Mouse (Mus musculus): ENCODE measurements around the gene Myef2. TPM values are rescaled to one million over a fixed set of nuclear protein-coding genes. Genes with fewer than 3 reads are reported as not detected.

Gene Myef2
- total RNA-seq, 4 experiments from 2014 or later, result 4.2 to 7.0 (median 5.4) TPM

DNA sequence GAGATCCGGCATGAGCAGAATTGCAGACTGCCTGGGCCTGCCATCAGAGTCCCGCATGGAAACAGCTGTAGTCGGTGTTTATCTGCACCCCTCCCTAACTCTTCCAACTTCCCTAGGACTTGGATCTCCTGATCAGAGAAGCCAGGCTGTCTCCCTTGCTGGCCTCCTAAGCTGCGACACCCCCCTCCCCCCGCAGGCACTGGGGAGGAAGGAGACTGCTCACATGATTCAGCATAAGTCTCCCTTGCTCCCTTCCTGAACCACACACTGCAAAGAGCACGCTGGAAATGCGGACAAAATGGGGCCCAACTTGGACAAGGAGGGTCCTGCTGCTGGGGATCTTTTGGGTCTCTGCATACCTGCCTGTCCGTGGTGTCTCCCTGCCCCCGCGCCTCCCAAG, 55.6 kb downstream of the Myef2 start, which contains the start of gene Slc24a5:
Slc24a5 (plus strand) TSS at position 231 of the 400 bp plus-strand sequence.
- DNase-seq (ENCODE audit: low spot score), result peak; percentile 21

DNA sequence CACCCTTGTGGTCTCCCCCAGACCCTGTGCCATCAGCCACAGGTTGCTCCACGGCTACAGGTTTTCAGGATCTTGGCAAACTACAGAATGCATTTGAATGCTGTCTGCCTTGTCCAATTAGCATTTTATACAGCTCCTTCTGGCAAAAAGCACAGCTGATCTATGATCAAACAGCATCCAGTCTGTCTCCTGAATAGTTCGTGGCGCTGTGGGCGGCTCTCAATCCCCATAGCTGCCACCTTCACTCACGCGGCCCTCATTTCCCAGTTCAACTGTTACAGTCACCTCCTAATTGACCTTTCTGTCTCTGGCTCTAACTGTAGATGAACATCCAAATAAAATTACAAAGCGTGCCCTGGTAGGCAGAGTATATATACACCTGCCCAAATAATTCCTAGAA, 56.1 kb downstream of the Myef2 start:
- DNase-seq (ENCODE audit: low spot score), result no peak

DNA sequence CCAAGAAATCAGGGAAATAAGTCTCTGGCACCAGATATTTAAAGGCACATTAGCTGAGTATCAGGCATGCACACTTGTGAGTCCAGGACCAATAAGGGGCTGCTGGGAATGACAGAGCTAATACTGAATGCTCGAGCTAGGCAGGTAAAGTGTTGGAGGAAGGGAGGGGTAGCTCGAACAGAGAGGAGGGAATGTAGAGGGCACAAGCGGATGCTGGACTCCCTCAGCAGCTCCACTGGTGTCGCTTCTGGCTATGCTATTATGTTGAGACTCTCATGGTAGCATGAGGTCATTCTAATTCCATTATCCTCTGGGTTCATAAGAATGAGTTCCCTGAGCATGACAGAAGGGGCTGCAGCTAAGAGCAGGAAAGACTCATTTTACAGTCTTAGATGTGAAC, 60.5 kb downstream of the Myef2 start:
- no peak for DNase-seq (ENCODE audit: low spot score)

DNA sequence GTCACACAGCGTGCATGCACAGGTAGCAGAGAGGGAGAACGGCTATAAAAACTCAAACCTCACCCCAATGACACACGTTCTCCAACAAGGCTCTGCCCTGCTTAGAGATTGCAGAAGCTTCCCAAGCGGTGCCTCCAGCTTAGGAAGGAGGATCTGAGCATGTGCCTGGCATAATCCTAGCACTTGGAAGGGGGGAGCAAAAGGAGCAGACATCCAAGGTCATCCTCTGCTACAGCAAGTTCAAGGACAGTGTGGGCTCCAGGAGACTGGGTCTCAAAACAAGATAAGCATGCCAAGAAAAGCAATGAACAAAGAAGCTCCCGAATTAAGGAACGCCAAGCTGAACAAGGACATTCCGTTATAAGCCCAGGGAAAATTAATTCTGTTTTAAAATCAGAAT, 62.0 kb downstream of the Myef2 start:
- no peak for DNase-seq (ENCODE audit: low spot score)

GRCm38 (mm10) chr2:125057250-125057815, 66.1 kb downstream of the Myef2 start:
- no peak for DNase-seq (ENCODE audit: low spot score)

DNA sequence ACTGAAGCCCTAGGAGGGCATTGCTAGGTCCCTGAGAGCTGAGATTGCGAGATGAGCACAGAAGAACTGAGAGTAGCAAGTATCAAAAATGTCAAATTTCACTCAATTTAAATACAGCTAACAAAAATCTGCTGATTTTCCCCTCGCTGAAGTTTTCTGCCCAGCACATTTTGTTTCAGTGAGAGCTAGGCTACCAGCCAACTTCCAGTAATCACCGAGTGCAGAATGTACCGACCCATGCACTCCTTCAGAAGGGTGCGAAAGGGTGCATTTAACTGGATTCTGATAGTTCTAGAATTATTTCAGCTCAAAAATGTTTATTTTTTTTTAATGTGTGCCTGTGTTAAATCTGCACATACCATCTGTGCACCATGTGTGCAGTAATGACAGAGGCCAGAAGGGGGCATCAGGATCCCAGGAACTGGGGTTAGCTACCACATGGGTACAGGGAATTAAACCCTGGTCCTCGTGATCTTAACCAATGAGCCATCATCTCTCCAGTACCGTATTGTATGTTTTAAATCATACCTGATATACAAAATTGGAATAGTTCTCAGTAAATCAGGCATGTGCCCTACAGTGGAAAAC, 68.1 kb downstream of the Myef2 start:
- no peak for DNase-seq (ENCODE audit: low spot score)

Other genes starting within 250 kb of the Myef2 start
- gene Slc24a5, start 55.5 kb downstream of the Myef2 start, total RNA-seq (2022), result 1 to 10 TPM in 1 of 4 experiments, under 1 TPM in 3; 0.30 to 1.0 (median 0.52) TPM
- gene Ctxn2, start 13.0 kb upstream of the Myef2 start, total RNA-seq (2022), result not detected
- not detected for gene Slc12a1, start 28.8 kb upstream of the Myef2 start, total RNA-seq (2022)
- 10 to 100 TPM; 29.6 to 32.2 (median 30.4) TPM for gene Dut, start 123.5 kb upstream of the Myef2 start, total RNA-seq (2022)